In the genomic region with DNA sequence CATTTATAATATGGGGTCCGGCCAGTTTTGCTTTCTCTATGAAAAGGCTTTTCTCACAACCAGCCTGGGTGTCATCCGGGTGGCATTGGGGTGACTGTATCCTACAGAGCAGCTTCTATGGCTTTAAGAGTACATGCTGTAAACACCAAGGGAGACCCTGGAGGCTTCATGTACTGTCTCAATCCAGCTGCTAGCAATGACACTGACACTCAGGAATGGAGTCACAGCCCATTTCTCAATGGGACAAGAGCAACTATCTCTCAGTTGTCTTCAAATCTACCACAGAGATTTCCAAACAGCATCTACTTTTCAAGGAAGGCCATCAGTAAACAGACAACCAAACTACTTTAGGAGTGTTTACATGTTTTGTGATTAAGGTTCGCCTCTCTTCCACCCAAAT, we compare ENCODE assay signal across 36 mouse cellular contexts.
"Had no signal": no experiment of that assay in that cellular context is flagged by ENCODE, and none has a peak within 500 bp of the region (broad histone marks: within the 10 kb centered on the region; RNA-seq: fewer than 3 reads in every experiment).

No protein-coding gene starts in this region.

- H3K27ac ChIP-seq: heart, adult 2 months; heart, embryonic 10.5 days; heart, embryonic 13.5 days; heart, embryonic 15.5 days; hindbrain, embryonic 10.5 days; hindbrain, embryonic 12.5 days; hindbrain, embryonic 13.5 days; hindbrain, embryonic 14.5 days; hindbrain, embryonic 15.5 days; hindbrain, postnatal 0 days; intestine, embryonic 15.5 days; kidney, embryonic 15.5 days; kidney, postnatal 0 days; layer of hippocampus, adult 2 months had no signal

- H3K27me3 ChIP-seq: heart, embryonic 12.5 days; heart, embryonic 13.5 days; heart, embryonic 15.5 days; hindbrain, embryonic 12.5 days; hindbrain, embryonic 13.5 days; hindbrain, embryonic 15.5 days; intestine, embryonic 15.5 days; kidney, embryonic 15.5 days had no signal

- H3K9me3 ChIP-seq: heart, embryonic 10.5 days; heart, embryonic 12.5 days; heart, embryonic 13.5 days; heart, embryonic 15.5 days; hindbrain, embryonic 10.5 days; hindbrain, embryonic 12.5 days; hindbrain, embryonic 13.5 days; hindbrain, embryonic 15.5 days; intestine, embryonic 15.5 days; kidney, embryonic 15.5 days had no signal

- ATAC-seq: hindbrain, embryonic 16.5 days; hindbrain, postnatal 0 days; inflammation-experienced regulatory T-cells, adult 6 months; intestine, embryonic 15.5 days; intestine, embryonic 16.5 days; intestine, postnatal 0 days had no signal

- H3K4me3 ChIP-seq: heart, adult 2 months; heart, embryonic 10.5 days; heart, embryonic 12.5 days; heart, embryonic 13.5 days; heart, embryonic 15.5 days; hindbrain, embryonic 10.5 days; hindbrain, embryonic 12.5 days; hindbrain, embryonic 13.5 days; hindbrain, embryonic 15.5 days; intestine, embryonic 15.5 days; kidney, embryonic 15.5 days; layer of hippocampus, adult 2 months had no signal

- H3K4me1 ChIP-seq: heart, embryonic 10.5 days; hindbrain, embryonic 10.5 days; hindbrain, embryonic 12.5 days; hindbrain, embryonic 13.5 days; hindbrain, embryonic 15.5 days; intestine, embryonic 15.5 days; kidney, embryonic 15.5 days had no signal

- H3K4me2 ChIP-seq: heart, embryonic 11.5 days; heart, embryonic 12.5 days; heart, embryonic 13.5 days; heart, embryonic 15.5 days; hindbrain, embryonic 12.5 days; hindbrain, embryonic 13.5 days; hindbrain, embryonic 14.5 days; hindbrain, embryonic 15.5 days; intestine, embryonic 15.5 days; kidney, embryonic 15.5 days had no signal

- H3K36me3 ChIP-seq: heart, embryonic 10.5 days; heart, embryonic 12.5 days; heart, embryonic 13.5 days; heart, embryonic 15.5 days; hindbrain, embryonic 10.5 days; hindbrain, embryonic 12.5 days; hindbrain, embryonic 13.5 days; hindbrain, embryonic 15.5 days; intestine, embryonic 15.5 days; kidney, embryonic 15.5 days had no signal

- H3K9ac ChIP-seq: heart, embryonic 12.5 days; heart, embryonic 13.5 days; heart, embryonic 15.5 days; hindbrain, embryonic 12.5 days; hindbrain, embryonic 13.5 days; hindbrain, embryonic 14.5 days; hindbrain, embryonic 15.5 days; intestine, embryonic 15.5 days; kidney, embryonic 15.5 days had no signal

- DNase-seq: heart, adult 18-20 months; heart, adult 2 months; heart, postnatal 10 days; heart, postnatal 14 days; heart, postnatal 36 days; heart, postnatal 4 days; kidney, adult 11 months; kidney, adult 18-20 months; kidney, adult 2 months; kidney, adult 8-10 months; kidney, adult 9 months; kidney, postnatal 10 days; kidney, postnatal 14 days; kidney, postnatal 25 days; kidney, postnatal 36 days; kidney, postnatal 4 days; layer of hippocampus, adult 9-11 months had no signal
